Mouse (Mus musculus): ENCODE data around the gene Tomm34. TPM values are rescaled to one million over a fixed set of nuclear protein-coding genes. Genes with fewer than 3 reads are reported as not detected.
"Not testable (repeated sequence)": the region's sequence is repeated elsewhere in the genome, so short reads cannot be mapped to it uniquely, and the experiment has no call there.

Tomm34 gene
- polyA plus RNA-seq, 1 experiment from 2014 or later: 49.4 TPM

DNA sequence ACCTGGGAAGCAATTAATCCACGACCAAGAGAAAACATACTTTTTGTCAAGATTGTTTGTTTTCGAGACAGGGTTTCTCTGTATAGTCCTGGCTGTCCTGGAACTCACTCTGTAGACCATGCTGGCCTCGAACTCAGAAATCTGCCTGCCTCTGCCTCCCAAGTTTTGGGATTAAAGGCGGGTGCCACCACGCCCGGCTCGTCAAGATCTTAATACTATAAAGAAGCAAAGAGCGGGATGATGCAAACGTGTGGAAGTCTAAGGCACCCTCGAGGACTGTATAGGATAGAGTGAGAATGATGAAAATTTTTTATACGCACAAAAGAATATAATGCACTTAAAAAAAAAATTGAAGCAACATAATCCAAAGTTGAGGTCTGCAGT is 460 bp upstream of the Tomm34 start:
- not testable (repeated sequence) for H3K9me3 ChIP-seq (ENCODE audit: control insufficient read depth, low read length); H3K9ac ChIP-seq (replicated peaks; ENCODE audit: low read depth, low read length); H3K27ac ChIP-seq (ENCODE audit: low read depth, low read length); ATAC-seq (ENCODE audit: low read depth); H3K36me3 ChIP-seq (ENCODE audit: control insufficient read depth, insufficient read depth, low read length); H3K27me3 ChIP-seq (ENCODE audit: control insufficient read depth, insufficient read depth, low read length)
- Histone ChIP-seq H3K4me3 (ENCODE audit: low read depth, low read length) (peak overlapping the region; percentile 95), H3K4me1 (ENCODE audit: control insufficient read depth, insufficient read depth, low read length) (peaks cover 10% of the 10 kb centered on the region), H3K4me2 (ENCODE audit: low read depth, low read length) (peak overlapping the region; percentile 87)
- WGBS: 77% methylated on average over 11 of the region's 11 CpGs

DNA sequence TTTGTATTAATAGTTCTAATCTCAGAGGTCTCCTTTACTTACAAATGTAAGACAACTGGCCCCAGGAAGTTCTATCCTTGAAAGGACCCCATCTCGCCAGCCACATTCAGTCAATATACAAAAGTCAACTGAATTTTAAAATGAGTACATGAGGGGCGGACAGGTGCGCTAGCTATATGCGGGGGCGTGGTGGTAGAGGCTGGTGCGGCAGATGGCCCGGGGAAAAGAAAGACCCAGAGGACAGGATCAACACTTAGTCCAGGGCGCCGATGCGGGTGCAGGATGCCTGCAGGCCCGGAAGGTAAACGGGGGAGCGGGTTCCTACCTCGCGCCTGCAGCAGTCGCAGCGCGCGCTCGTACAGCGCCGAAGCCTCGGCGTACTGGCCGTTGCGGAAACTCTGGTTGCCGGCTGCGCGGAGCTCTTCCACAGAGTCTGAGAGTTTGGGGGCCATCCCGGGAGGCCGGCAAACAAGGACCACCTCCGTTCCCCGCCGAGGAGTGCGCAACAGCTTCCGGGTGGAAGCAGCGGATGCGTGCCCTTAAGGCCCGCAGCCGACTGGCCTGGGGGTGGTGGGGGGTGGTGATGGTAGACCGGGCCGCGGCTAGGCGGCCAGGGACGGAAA is 716 bp downstream of the Tomm34 start, which contains the start of gene Stk4:
TSS of gene Stk4 (plus strand) at position 181 of the 623 bp plus-strand sequence.
- Histone ChIP-seq H3K27me3 (ENCODE audit: control insufficient read depth, insufficient read depth, low read length) (no peaks in the 10 kb centered on the region), H3K9me3 (ENCODE audit: control insufficient read depth, low read length) (no peaks in the 10 kb centered on the region), H3K36me3 (ENCODE audit: control insufficient read depth, insufficient read depth, low read length) (peaks cover 4% of the 10 kb centered on the region; the same call in 1 of the 2 replicates), H3K9ac (replicated peaks; ENCODE audit: low read depth, low read length) (peak within 1 kb of the TSS; percentile 81), H3K4me3 (ENCODE audit: low read depth, low read length) (peak within 1 kb of the TSS; percentile 95), H3K4me2 (ENCODE audit: low read depth, low read length) (peak within 1 kb of the TSS; percentile 87), H3K4me1 (ENCODE audit: control insufficient read depth, insufficient read depth, low read length) (peaks cover 10% of the 10 kb centered on the region), H3K27ac (ENCODE audit: low read depth, low read length) (peak within 1 kb of the TSS; percentile 76)
- WGBS: under 1% methylated on average over 45 of the region's 45 CpGs
- peak; percentile 39 for ATAC-seq (ENCODE audit: low read depth)

DNA sequence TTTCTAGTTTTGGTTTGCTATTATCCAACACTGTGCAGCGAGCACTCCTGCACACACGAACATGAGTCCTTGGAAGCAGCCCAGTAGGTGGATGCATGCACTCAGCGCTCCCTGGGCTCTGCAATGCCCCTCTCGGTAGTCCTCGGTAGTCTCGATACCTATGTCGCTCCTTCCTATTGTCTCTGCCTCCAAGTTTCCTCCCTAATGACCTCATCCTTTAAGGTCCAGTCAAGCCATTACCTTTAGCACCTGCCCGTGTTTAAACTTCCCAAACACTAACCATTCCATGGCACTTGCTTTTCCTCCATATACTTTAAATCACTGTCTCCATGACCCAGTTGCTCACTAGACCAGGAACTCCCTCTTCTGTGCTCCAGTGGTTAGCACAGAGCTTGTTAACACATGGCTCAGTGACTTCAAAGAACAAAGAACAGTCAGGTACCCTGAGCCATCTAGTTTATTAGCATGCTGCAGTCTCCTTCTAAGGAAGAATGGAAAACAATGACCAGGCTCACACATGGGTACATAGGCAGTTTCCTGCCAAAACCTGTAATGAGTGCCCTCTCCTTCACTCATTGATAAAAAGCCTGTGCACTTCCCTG is 11.2 kb downstream of the Tomm34 start:
- no peaks in the 10 kb centered on the region for H3K27me3 ChIP-seq (ENCODE audit: control insufficient read depth, insufficient read depth, low read length)
- no peaks in the 10 kb centered on the region for H3K4me1 ChIP-seq (ENCODE audit: control insufficient read depth, insufficient read depth, low read length)
- 94% methylated on average over 8 of the region's 8 CpGs for WGBS
- no peak overlapping the region for H3K4me3 ChIP-seq (ENCODE audit: low read depth, low read length)
- H3K9me3 ChIP-seq (ENCODE audit: control insufficient read depth, low read length): no peaks in the 10 kb centered on the region
- H3K36me3 ChIP-seq (ENCODE audit: control insufficient read depth, insufficient read depth, low read length): peaks cover 53% of the 10 kb centered on the region
- H3K9ac ChIP-seq (replicated peaks; ENCODE audit: low read depth, low read length): no peak overlapping the region
- no peak overlapping the region for H3K4me2 ChIP-seq (ENCODE audit: low read depth, low read length)
- H3K27ac ChIP-seq (ENCODE audit: low read depth, low read length): no peak overlapping the region
- ATAC-seq (ENCODE audit: low read depth): no peak

DNA sequence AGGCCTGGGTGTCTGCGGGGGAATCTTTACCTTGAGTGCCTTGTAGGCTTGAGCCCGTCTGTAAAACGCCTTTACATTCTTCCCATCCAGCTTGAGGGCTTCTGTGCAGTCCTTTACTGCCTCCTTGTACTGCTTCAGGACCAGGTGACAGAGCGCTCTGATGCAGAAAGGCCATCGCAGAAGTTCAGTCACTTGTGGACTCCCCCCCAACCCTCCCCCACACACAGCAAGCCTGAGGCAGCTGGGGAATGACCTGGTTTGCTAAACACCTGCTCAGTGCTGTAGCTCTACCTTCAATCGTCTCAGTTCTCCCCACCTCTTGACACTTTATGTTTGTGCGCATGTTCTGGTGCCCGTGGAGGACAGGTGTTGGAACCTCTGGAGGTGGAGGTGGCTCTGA is 16.3 kb downstream of the Tomm34 start:
- no peak overlapping the region for H3K4me2 ChIP-seq (ENCODE audit: low read depth, low read length)

GRCm38 (mm10) chr2:164053767-164054166 is 17.2 kb downstream of the Tomm34 start:
- WGBS: 94% methylated on average over 8 of the region's 8 CpGs
- no peak overlapping the region for H3K9ac ChIP-seq (replicated peaks; ENCODE audit: low read depth, low read length)
- H3K36me3 ChIP-seq (ENCODE audit: control insufficient read depth, insufficient read depth, low read length): peaks cover 41% of the 10 kb centered on the region
- no peak overlapping the region for H3K4me3 ChIP-seq (ENCODE audit: low read depth, low read length)
- no peak for ATAC-seq (ENCODE audit: low read depth)
- H3K9me3 ChIP-seq (ENCODE audit: control insufficient read depth, low read length): no peaks in the 10 kb centered on the region
- H3K27ac ChIP-seq (ENCODE audit: low read depth, low read length): no peak overlapping the region
- H3K27me3 ChIP-seq (ENCODE audit: control insufficient read depth, insufficient read depth, low read length): no peaks in the 10 kb centered on the region
- no peaks in the 10 kb centered on the region for H3K4me1 ChIP-seq (ENCODE audit: control insufficient read depth, insufficient read depth, low read length)
- no peak overlapping the region for H3K4me2 ChIP-seq (ENCODE audit: low read depth, low read length)

More for the DNA sequence above, 16.3 kb downstream of the Tomm34 start:
- no peak overlapping the region for H3K4me3 ChIP-seq (ENCODE audit: low read depth, low read length)
- peaks cover 47% of the 10 kb centered on the region for H3K36me3 ChIP-seq (ENCODE audit: control insufficient read depth, insufficient read depth, low read length)
- H3K4me1 ChIP-seq (ENCODE audit: control insufficient read depth, insufficient read depth, low read length): no peaks in the 10 kb centered on the region
- no peaks in the 10 kb centered on the region for H3K9me3 ChIP-seq (ENCODE audit: control insufficient read depth, low read length)
- H3K27ac ChIP-seq (ENCODE audit: low read depth, low read length): no peak overlapping the region
- no peak for ATAC-seq (ENCODE audit: low read depth)
- WGBS: 96% methylated on average over 8 of the region's 8 CpGs
- H3K27me3 ChIP-seq (ENCODE audit: control insufficient read depth, insufficient read depth, low read length): no peaks in the 10 kb centered on the region
- no peak overlapping the region for H3K9ac ChIP-seq (replicated peaks; ENCODE audit: low read depth, low read length)

DNA sequence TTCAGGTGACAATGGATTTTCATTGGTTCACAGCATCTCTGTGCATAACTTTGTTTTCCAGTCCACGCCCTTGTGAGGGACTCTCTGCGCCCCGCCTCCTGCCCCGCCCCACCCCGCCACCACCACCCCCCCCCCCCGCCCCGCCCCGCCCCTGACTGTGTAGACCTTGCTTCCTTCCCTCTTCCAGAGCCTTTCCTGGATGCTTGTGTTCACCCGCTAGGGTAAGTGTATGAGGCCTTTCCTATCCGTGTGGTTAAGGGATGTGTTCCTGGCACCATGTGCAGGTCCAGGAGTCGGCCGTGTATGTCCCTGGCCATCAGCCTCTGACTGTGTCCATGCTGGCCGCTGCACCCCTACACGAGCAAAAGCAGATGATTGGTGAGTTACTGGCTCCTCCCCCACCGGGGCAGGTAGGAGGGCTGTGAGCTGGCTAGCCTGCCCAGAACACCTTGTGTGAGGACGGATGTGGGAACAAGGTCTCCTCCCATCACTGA is 23.7 kb downstream of the Tomm34 start:
- Histone ChIP-seq H3K27ac (ENCODE audit: low read depth, low read length) (no peak overlapping the region), H3K4me2 (ENCODE audit: low read depth, low read length) (peak overlapping the region; percentile 33; the same call in 1 of the 2 replicates), H3K27me3 (ENCODE audit: control insufficient read depth, insufficient read depth, low read length) (no peaks in the 10 kb centered on the region), H3K4me3 (ENCODE audit: low read depth, low read length) (no peak overlapping the region), H3K36me3 (ENCODE audit: control insufficient read depth, insufficient read depth, low read length) (0 out of 2 replicates have a peak, but pooled peaks cover 2% of the 10 kb centered on the region), H3K4me1 (ENCODE audit: control insufficient read depth, insufficient read depth, low read length) (no peaks in the 10 kb centered on the region), H3K9me3 (ENCODE audit: control insufficient read depth, low read length) (no peaks in the 10 kb centered on the region), H3K9ac (replicated peaks; ENCODE audit: low read depth, low read length) (no peak overlapping the region)
- ATAC-seq (ENCODE audit: low read depth): peak; percentile 54; the same call in 1 of the 2 replicates
- 7% methylated on average over 12 of the region's 16 CpGs for WGBS

- ATAC-seq (ENCODE audit: low read depth): no peak
- H3K4me2 ChIP-seq (ENCODE audit: low read depth, low read length): no peak overlapping the region
- no peaks in the 10 kb centered on the region for H3K9me3 ChIP-seq (ENCODE audit: control insufficient read depth, low read length)
- no peak overlapping the region for H3K27ac ChIP-seq (ENCODE audit: low read depth, low read length)
- no peaks in the 10 kb centered on the region for H3K4me1 ChIP-seq (ENCODE audit: control insufficient read depth, insufficient read depth, low read length)
- WGBS: 92% methylated on average over 2 of the region's 2 CpGs
- H3K36me3 ChIP-seq (ENCODE audit: control insufficient read depth, insufficient read depth, low read length): no peaks in the 10 kb centered on the region
- no peaks in the 10 kb centered on the region for H3K27me3 ChIP-seq (ENCODE audit: control insufficient read depth, insufficient read depth, low read length)
- no peak overlapping the region for H3K4me3 ChIP-seq (ENCODE audit: low read depth, low read length)
- no peak overlapping the region for H3K9ac ChIP-seq (replicated peaks; ENCODE audit: low read depth, low read length)
Measured at GRCm38 (mm10) chr2:164041523-164041922, 29.4 kb downstream of the Tomm34 start.

DNA sequence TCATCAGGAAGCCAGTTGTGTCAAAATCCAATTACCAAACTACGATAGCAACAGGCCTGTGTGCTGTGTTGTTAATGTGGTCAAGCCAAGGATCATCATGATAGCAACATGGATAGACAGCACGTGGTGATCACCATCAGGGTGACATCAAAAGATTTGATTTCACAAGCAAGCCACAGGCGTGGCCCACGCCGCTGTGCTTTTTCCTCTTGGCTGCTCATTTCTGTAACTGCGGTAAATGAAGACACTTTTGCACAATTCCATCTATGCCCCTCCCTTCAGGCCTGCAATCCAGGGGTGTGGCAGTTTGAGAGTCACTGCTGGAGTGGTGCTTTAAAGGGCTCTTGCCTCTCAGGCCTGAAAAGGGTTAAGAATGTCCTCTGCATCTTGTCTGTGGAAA is 30.0 kb downstream of the Tomm34 start:
- Histone ChIP-seq H3K4me2 (ENCODE audit: low read depth, low read length) (no peak overlapping the region), H3K9me3 (ENCODE audit: control insufficient read depth, low read length) (no peaks in the 10 kb centered on the region), H3K27ac (ENCODE audit: low read depth, low read length) (no peak overlapping the region), H3K4me3 (ENCODE audit: low read depth, low read length) (no peak overlapping the region), H3K4me1 (ENCODE audit: control insufficient read depth, insufficient read depth, low read length) (no peaks in the 10 kb centered on the region), H3K36me3 (ENCODE audit: control insufficient read depth, insufficient read depth, low read length) (no peaks in the 10 kb centered on the region), H3K9ac (replicated peaks; ENCODE audit: low read depth, low read length) (no peak overlapping the region), H3K27me3 (ENCODE audit: control insufficient read depth, insufficient read depth, low read length) (no peaks in the 10 kb centered on the region)
- 90% methylated on average over 6 of the region's 6 CpGs for WGBS
- no peak for ATAC-seq (ENCODE audit: low read depth)

GRCm38 (mm10) chr2:164038407-164039028 is 32.5 kb downstream of the Tomm34 start:
- peak; percentile 41; the same call in 1 of the 2 replicates for ATAC-seq (ENCODE audit: low read depth)
- no peaks in the 10 kb centered on the region for H3K4me1 ChIP-seq (ENCODE audit: control insufficient read depth, insufficient read depth, low read length)

More at GRCm38 (mm10) chr2:164038407-164039028, 32.5 kb downstream of the Tomm34 start:
- no peak overlapping the region for H3K4me3 ChIP-seq (ENCODE audit: low read depth, low read length)
- no peaks in the 10 kb centered on the region for H3K27me3 ChIP-seq (ENCODE audit: control insufficient read depth, insufficient read depth, low read length)
- WGBS: 100% methylated on average over 1 of the region's 1 CpGs
- H3K36me3 ChIP-seq (ENCODE audit: control insufficient read depth, insufficient read depth, low read length): no peaks in the 10 kb centered on the region
- no peak overlapping the region for H3K9ac ChIP-seq (replicated peaks; ENCODE audit: low read depth, low read length)
- no peak overlapping the region for H3K4me2 ChIP-seq (ENCODE audit: low read depth, low read length)
- H3K27ac ChIP-seq (ENCODE audit: low read depth, low read length): no peak overlapping the region
- no peaks in the 10 kb centered on the region for H3K9me3 ChIP-seq (ENCODE audit: control insufficient read depth, low read length)

All from neural tube, embryonic 14.5 days (tissue).